Mouse (Mus musculus): ENCODE results near the gene Tcaf3. TPM values are rescaled to one million over a fixed set of nuclear protein-coding genes. Genes with fewer than 3 reads are reported as not detected.
A peak's percentile ranks its signal among the peaks of the same experiment; 100 is the strongest.

The Tcaf3 gene
- polyA plus RNA-seq, 1 experiment: not detected

DNA sequence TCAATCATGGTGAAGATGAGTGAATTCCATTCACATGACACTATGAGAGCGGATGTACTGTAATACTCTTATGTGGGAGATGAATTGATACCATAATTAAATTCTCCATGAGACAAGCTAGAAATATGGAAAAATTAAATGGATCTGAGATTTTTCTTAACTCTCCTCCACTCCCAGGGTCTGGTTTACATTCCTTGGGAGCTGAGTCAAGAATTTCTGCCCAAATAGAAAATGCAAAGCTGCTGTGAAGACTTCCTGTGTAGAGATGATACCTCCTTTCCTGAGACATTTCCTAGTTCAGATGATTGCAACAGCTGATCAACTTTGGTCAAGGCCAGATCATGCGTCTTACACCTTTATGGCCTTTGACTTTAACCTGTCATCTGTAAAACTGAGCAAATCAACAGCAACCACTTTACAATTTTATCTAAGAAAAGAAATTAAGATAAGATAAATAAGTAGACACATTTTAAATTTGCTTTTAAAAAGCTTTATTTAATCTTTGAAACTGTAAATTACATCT, 31.4 kb downstream of the Tcaf3 start:
- H3K4me3 ChIP-seq (ENCODE audit: control insufficient read depth, low read depth, low read length): no peak overlapping the region
- TF ChIP-seq CTCF (IDR thresholded peaks at IDR 0.05; ENCODE audit: control insufficient read depth, insufficient read depth, insufficient replicate concordance, low read depth, low read length) (no peak), POLR2A (IDR thresholded peaks at IDR 0.05; ENCODE audit: control insufficient read depth, low read depth, low read length) (no peak)
- H3K4me1 ChIP-seq (ENCODE audit: control insufficient read depth, insufficient read depth, low read length): no peaks in the 10 kb centered on the region
- H3K27ac ChIP-seq (ENCODE audit: control insufficient read depth, insufficient read depth, low read depth, low read length): no peak overlapping the region
- no peaks in the 10 kb centered on the region for H3K27me3 ChIP-seq (ENCODE audit: control insufficient read depth, insufficient read depth, low read length)
- H3K36me3 ChIP-seq (ENCODE audit: control insufficient read depth, insufficient read depth, low read length): no peaks in the 10 kb centered on the region

DNA sequence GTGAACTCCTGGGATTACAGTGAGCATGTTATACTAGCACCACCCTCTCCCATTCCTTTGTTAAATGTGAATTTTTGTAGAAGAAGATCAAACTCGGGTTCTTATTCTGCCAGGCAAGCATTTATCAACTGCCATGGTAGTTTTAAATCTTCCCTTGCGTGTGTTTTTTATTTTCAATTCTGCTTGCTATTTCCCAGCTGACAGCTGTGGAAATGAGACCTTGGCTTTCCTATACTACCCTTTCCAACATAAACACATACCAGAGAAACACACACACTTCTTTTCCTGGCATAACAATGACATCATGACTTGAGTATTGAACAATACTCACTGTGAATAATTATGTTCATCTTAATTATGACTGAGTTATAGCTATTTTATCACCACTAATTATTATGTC, 35.2 kb downstream of the Tcaf3 start:
- no peak for TF ChIP-seq POLR2A (IDR thresholded peaks at IDR 0.05; ENCODE audit: control insufficient read depth, low read depth, low read length)

GRCm38 (mm10) chr6:42560885-42561284, 36.6 kb downstream of the Tcaf3 start:
- Histone ChIP-seq H3K27me3 (ENCODE audit: control insufficient read depth, insufficient read depth, low read length) (no peaks in the 10 kb centered on the region), H3K4me3 (ENCODE audit: control insufficient read depth, low read depth, low read length) (no peak overlapping the region), H3K4me1 (ENCODE audit: control insufficient read depth, insufficient read depth, low read length) (no peaks in the 10 kb centered on the region; the same call in 1 of the 2 replicates), H3K27ac (ENCODE audit: control insufficient read depth, insufficient read depth, low read depth, low read length) (no peak overlapping the region), H3K36me3 (ENCODE audit: control insufficient read depth, insufficient read depth, low read length) (no peaks in the 10 kb centered on the region)
- TF ChIP-seq CTCF (IDR thresholded peaks at IDR 0.05; ENCODE audit: control insufficient read depth, insufficient read depth, insufficient replicate concordance, low read depth, low read length): no peak
- no peak for TF ChIP-seq POLR2A (IDR thresholded peaks at IDR 0.05; ENCODE audit: control insufficient read depth, low read depth, low read length)

More for the DNA sequence above, 35.2 kb downstream of the Tcaf3 start:
- Histone ChIP-seq H3K27me3 (ENCODE audit: control insufficient read depth, insufficient read depth, low read length) (no peaks in the 10 kb centered on the region), H3K36me3 (ENCODE audit: control insufficient read depth, insufficient read depth, low read length) (no peaks in the 10 kb centered on the region), H3K4me3 (ENCODE audit: control insufficient read depth, low read depth, low read length) (no peak overlapping the region), H3K4me1 (ENCODE audit: control insufficient read depth, insufficient read depth, low read length) (no peaks in the 10 kb centered on the region; the same call in 1 of the 2 replicates), H3K27ac (ENCODE audit: control insufficient read depth, insufficient read depth, low read depth, low read length) (no peak overlapping the region)

DNA sequence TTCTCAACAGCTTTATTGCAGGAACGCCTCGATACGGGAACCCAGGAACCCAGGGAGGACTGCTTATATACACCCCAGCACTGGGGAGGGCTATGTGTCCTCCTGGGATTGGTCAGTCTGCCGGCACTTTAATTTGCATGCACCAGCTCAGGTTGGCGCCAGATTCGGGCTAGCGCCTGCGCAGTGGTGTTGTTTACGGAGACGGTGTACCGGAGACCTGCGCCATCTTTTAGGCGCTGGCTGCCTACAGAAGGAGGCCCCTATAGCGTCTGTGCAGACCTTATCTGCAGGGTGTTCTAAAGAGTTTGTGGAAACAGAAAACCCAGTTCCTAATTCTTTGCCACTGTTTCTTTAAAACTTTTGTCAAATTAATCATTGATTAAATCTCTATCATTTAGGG, 38.9 kb downstream of the Tcaf3 start:
- no peaks in the 10 kb centered on the region; the same call in 1 of the 2 replicates for H3K4me1 ChIP-seq (ENCODE audit: control insufficient read depth, insufficient read depth, low read length)
- TF ChIP-seq CTCF (IDR thresholded peaks at IDR 0.05; ENCODE audit: control insufficient read depth, insufficient read depth, insufficient replicate concordance, low read depth, low read length) (no peak), POLR2A (IDR thresholded peaks at IDR 0.05; ENCODE audit: control insufficient read depth, low read depth, low read length) (peak; percentile 54; the same call in 1 of the 2 replicates)

GRCm38 (mm10) chr6:42547461-42547860, 50.0 kb downstream of the Tcaf3 start, which contains the start of gene Olfr455:
Olfr455 (minus strand) TSS chr6:42547587.
- no peak for TF ChIP-seq POLR2A (IDR thresholded peaks at IDR 0.05; ENCODE audit: control insufficient read depth, low read depth, low read length)
- no peak for TF ChIP-seq CTCF (IDR thresholded peaks at IDR 0.05; ENCODE audit: control insufficient read depth, insufficient read depth, insufficient replicate concordance, low read depth, low read length)

More for the DNA sequence above, 38.9 kb downstream of the Tcaf3 start:
- Histone ChIP-seq H3K36me3 (ENCODE audit: control insufficient read depth, insufficient read depth, low read length) (no peaks in the 10 kb centered on the region), H3K27me3 (ENCODE audit: control insufficient read depth, insufficient read depth, low read length) (no peaks in the 10 kb centered on the region), H3K4me3 (ENCODE audit: control insufficient read depth, low read depth, low read length) (peak overlapping the region; percentile 50), H3K27ac (ENCODE audit: control insufficient read depth, insufficient read depth, low read depth, low read length) (peak overlapping the region; percentile 49; the same call in 1 of the 2 replicates)

DNA sequence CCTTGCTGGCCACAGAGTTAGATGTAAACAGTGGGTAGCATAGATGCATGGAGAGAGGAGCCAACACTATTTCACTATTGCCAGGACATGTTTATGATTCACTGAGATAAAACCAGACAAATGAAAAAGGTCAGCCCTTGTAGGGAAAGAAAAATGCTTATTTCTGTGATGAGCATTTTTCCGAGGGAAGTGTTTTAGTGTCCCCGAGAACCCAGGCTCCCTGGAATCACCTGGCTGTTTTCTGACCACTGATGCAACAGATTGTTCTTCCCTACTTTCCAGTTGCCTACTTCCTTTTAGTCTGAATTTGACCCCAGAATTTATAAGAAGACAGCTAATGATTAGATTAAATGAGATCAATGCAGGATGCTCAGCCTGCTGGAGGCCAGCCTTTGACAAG, 51.3 kb downstream of the Tcaf3 start:
- no peaks in the 10 kb centered on the region for H3K36me3 ChIP-seq (ENCODE audit: control insufficient read depth, insufficient read depth, low read length)
- no peaks in the 10 kb centered on the region for H3K27me3 ChIP-seq (ENCODE audit: control insufficient read depth, insufficient read depth, low read length)
- TF ChIP-seq CTCF (IDR thresholded peaks at IDR 0.05; ENCODE audit: control insufficient read depth, insufficient read depth, insufficient replicate concordance, low read depth, low read length) (no peak), POLR2A (IDR thresholded peaks at IDR 0.05; ENCODE audit: control insufficient read depth, low read depth, low read length) (no peak)
- H3K4me3 ChIP-seq (ENCODE audit: control insufficient read depth, low read depth, low read length): no peak overlapping the region
- no peaks in the 10 kb centered on the region for H3K4me1 ChIP-seq (ENCODE audit: control insufficient read depth, insufficient read depth, low read length)
- no peak overlapping the region for H3K27ac ChIP-seq (ENCODE audit: control insufficient read depth, insufficient read depth, low read depth, low read length)

More at GRCm38 (mm10) chr6:42547461-42547860, 50.0 kb downstream of the Tcaf3 start, which contains the start of gene Olfr455:
- H3K4me1 ChIP-seq (ENCODE audit: control insufficient read depth, insufficient read depth, low read length): no peaks in the 10 kb centered on the region
- H3K36me3 ChIP-seq (ENCODE audit: control insufficient read depth, insufficient read depth, low read length): no peaks in the 10 kb centered on the region
- no peak within 1 kb of the TSS for H3K4me3 ChIP-seq (ENCODE audit: control insufficient read depth, low read depth, low read length)
- no peaks in the 10 kb centered on the region for H3K27me3 ChIP-seq (ENCODE audit: control insufficient read depth, insufficient read depth, low read length)
- no peak within 1 kb of the TSS for H3K27ac ChIP-seq (ENCODE audit: control insufficient read depth, insufficient read depth, low read depth, low read length)

DNA sequence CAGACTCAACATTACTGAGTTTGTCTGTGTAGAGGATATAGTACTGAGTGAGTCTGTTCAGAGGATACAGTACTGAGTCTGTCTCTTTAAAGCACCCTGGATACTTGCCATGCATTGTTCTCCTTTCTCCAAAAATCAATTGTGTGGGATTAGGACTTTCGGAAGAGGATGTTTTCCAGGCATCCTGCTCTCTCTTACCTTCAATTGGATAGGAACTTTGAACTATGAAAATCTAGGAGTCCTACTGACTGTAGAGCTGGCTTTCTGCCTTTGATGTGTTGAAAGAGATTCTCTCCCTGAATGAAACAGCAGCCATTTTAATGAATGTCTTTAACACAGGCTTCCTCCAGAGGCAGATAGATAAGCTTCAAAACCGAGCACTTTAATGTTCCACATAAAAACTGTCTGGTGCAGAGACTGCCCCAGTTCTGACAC, 52.0 kb downstream of the Tcaf3 start:
- Histone ChIP-seq H3K36me3 (ENCODE audit: control insufficient read depth, insufficient read depth, low read length) (no peaks in the 10 kb centered on the region), H3K27ac (ENCODE audit: control insufficient read depth, insufficient read depth, low read depth, low read length) (no peak overlapping the region), H3K27me3 (ENCODE audit: control insufficient read depth, insufficient read depth, low read length) (no peaks in the 10 kb centered on the region), H3K4me1 (ENCODE audit: control insufficient read depth, insufficient read depth, low read length) (no peaks in the 10 kb centered on the region), H3K4me3 (ENCODE audit: control insufficient read depth, low read depth, low read length) (no peak overlapping the region)
- TF ChIP-seq POLR2A (IDR thresholded peaks at IDR 0.05; ENCODE audit: control insufficient read depth, low read depth, low read length) (no peak), CTCF (IDR thresholded peaks at IDR 0.05; ENCODE audit: control insufficient read depth, insufficient read depth, insufficient replicate concordance, low read depth, low read length) (no peak)

Measured in testis, adult 2 months (tissue).